Mouse (Mus musculus): ENCODE measurements around the gene Endod1.

Endod1 gene

GRCm38 (mm10) chr9:14316618-14317017 lies 64.7 kb downstream of the Endod1 start:
- DNase-seq (ENCODE audit: low spot score in 2 of 2) = no peak

DNA sequence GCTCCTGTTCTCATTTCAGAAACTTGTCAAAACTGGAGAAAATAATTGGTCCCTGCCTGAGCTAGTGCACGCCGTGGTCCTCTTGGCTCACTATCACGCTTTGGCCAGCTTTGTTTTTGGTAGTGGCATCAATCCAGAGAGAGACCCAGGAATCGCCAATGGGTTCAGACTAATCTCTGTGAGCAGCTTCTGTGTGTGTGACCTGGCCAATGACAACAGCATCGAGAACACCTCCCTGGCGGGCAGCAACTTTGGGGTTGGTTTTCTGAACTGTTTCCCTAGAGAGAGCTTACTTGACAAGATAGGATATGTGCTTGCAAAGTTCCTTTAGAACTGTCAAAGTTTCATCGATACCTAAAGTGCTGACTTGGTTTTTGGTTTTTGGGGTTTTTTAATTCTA lies 66.8 kb downstream of the Endod1 start:
- DNase-seq (ENCODE audit: low spot score in 2 of 2) = no peak

GRCm38 (mm10) chr9:14313968-14314367 lies 67.3 kb downstream of the Endod1 start:
- no peak for DNase-seq (ENCODE audit: low spot score in 2 of 2)

- DNase-seq (ENCODE audit: low spot score in 2 of 2) = no peak
Measured at GRCm38 (mm10) chr9:14307341-14307740, 74.0 kb downstream of the Endod1 start.

- DNase-seq (ENCODE audit: low spot score in 2 of 2) = no peak
Measured at GRCm38 (mm10) chr9:14304262-14304968, 76.9 kb downstream of the Endod1 start.

Data from frontal cortex, postnatal 10 days (tissue).